ENCODE assay signal across 18 mouse cellular contexts in genomic region chr7:110706001-110706695, GRCm38 (mm10).
DNase-seq lines count a peak whose midpoint lies in the region; ATAC-seq and TF ChIP-seq lines count a peak whose summit lies in the region.
"Had no signal": no experiment of that assay in that cellular context is flagged by ENCODE, and none has a peak within 500 bp of the region (broad histone marks: within the 10 kb centered on the region; RNA-seq: fewer than 3 reads in every experiment).

No protein-coding gene starts in this region.

- no peaks in the 10 kb centered on the region for H3K79me3 ChIP-seq in C2C12 (ENCODE audit: low read depth)

- H3K4me1 ChIP-seq in heart, embryonic 11.5 days (ENCODE audit: control insufficient read depth, insufficient read depth, low read length): no peaks in the 10 kb centered on the region
- H3K4me1 ChIP-seq: forebrain, embryonic 12.5 days; neural tube, embryonic 12.5 days had no signal

- H3ac ChIP-seq in C2C12 (ENCODE audit: control insufficient read depth, insufficient read length, low read depth) (no peak overlapping the region), myocyte (ENCODE audit: control insufficient read depth, insufficient read length) (no peak overlapping the region)

- intact Hi-C loops in gastrocnemius, adult 2 months (cut with DNase I): no loop called here
- intact Hi-C loops in gastrocnemius, postnatal 14 days (cut with DNase I; ENCODE audit: low total_unique reads): no loop called here
- intact Hi-C loops in heart, postnatal 25 days (cut with DNase I): no loop called here
- intact Hi-C loops in left cerebral cortex, postnatal 36 days (cut with DNase I): no loop called here

- H3K4me3 ChIP-seq in gastrocnemius, adult 2 months: peak overlapping the region; percentile 17; the same call in 1 of the 2 replicates
- H3K4me3 ChIP-seq in heart, embryonic 11.5 days (ENCODE audit: low read depth, low read length): no peak overlapping the region
- H3K4me3 ChIP-seq in C2C12 (ENCODE audit: insufficient read depth, poor library complexity, severe bottlenecking) (no peak overlapping the region), myocyte (no peak overlapping the region)
- H3K4me3 ChIP-seq: forebrain, embryonic 12.5 days; heart, embryonic 13.5 days; left cerebral cortex, adult 2 months; limb, embryonic 12.5 days; liver, embryonic 15.5 days; neural tube, embryonic 12.5 days had no signal

- H3K27ac ChIP-seq in gastrocnemius, adult 2 months: peak overlapping the region; percentile 80
- H3K27ac ChIP-seq in heart, embryonic 11.5 days (ENCODE audit: low read depth, low read length): no peak overlapping the region
- H3K27ac ChIP-seq: forebrain, embryonic 12.5 days; heart, embryonic 13.5 days; hindbrain, embryonic 14.5 days; left cerebral cortex, adult 2 months; limb, embryonic 12.5 days; liver, embryonic 15.5 days; neural tube, embryonic 12.5 days had no signal

- no peak for TF ChIP-seq CTCF in gastrocnemius, adult 2 months (IDR thresholded peaks at IDR 0.05)
- no peak for TF ChIP-seq CTCF in C2C12 (IDR thresholded peaks at IDR 0.05; ENCODE audit: control insufficient read depth, insufficient read depth, insufficient read length)

- 73% methylated on average over 10 of the region's 10 CpGs for WGBS in heart, embryonic 11.5 days (ENCODE audit: insufficient replicate concordance)

- H3K4me2 ChIP-seq in heart, embryonic 11.5 days: no peak overlapping the region
- peak overlapping the region; percentile 25 for H3K4me2 ChIP-seq in myocyte (ENCODE audit: low read depth)
- H3K4me2 ChIP-seq: forebrain, embryonic 12.5 days; heart, embryonic 13.5 days; hindbrain, embryonic 14.5 days; limb, embryonic 12.5 days; liver, embryonic 15.5 days; neural tube, embryonic 12.5 days had no signal

- no peak for TF ChIP-seq POLR2A in myocyte (IDR thresholded peaks at IDR 0.05; ENCODE audit: insufficient read length, low read depth)

- no peak overlapping the region for H3K9ac ChIP-seq in heart, embryonic 11.5 days (ENCODE audit: low read depth, low read length)
- H3K9ac ChIP-seq: forebrain, embryonic 12.5 days; heart, embryonic 13.5 days; hindbrain, embryonic 14.5 days; limb, embryonic 12.5 days; liver, embryonic 15.5 days; neural tube, embryonic 12.5 days had no signal

- H3K36me3 ChIP-seq in heart, embryonic 11.5 days (ENCODE audit: control insufficient read depth, insufficient read depth, low read length): no peaks in the 10 kb centered on the region
- no peaks in the 10 kb centered on the region for H3K36me3 ChIP-seq in C2C12 (ENCODE audit: control insufficient read depth, insufficient read depth)
- H3K36me3 ChIP-seq in myocyte (ENCODE audit: control insufficient read depth, insufficient read depth): no peaks in the 10 kb centered on the region
- H3K36me3 ChIP-seq: forebrain, embryonic 12.5 days; heart, embryonic 13.5 days; limb, embryonic 12.5 days; liver, embryonic 15.5 days; neural tube, embryonic 12.5 days had no signal

- H3K79me2 ChIP-seq in C2C12 (ENCODE audit: control insufficient read depth, insufficient read depth) (no peaks in the 10 kb centered on the region), myocyte (ENCODE audit: control insufficient read depth, insufficient read depth) (no peaks in the 10 kb centered on the region)

- peak; percentile 68 for DNase-seq in gastrocnemius, adult 2 months
- no peak for DNase-seq in gastrocnemius, postnatal 14 days
- DNase-seq in heart, postnatal 25 days (ENCODE audit: low spot score): peak; percentile 38
- no peak for DNase-seq in left cerebral cortex, postnatal 36 days (ENCODE audit: low spot score in 2 of 2)
- DNase-seq: adrenal gland, postnatal 36 days; cerebellum, adult 9-10 months; thymus, postnatal 36 days had no signal

- no peaks in the 10 kb centered on the region for H3K27me3 ChIP-seq in heart, embryonic 11.5 days (ENCODE audit: control insufficient read depth, insufficient read depth, low read length)
- H3K27me3 ChIP-seq in C2C12 (ENCODE audit: control insufficient read depth, insufficient read depth, insufficient read length) (no peaks in the 10 kb centered on the region), myocyte (ENCODE audit: control insufficient read depth, insufficient read depth, insufficient read length) (no peaks in the 10 kb centered on the region)
- H3K27me3 ChIP-seq: forebrain, embryonic 12.5 days; limb, embryonic 12.5 days; liver, embryonic 15.5 days had no signal

- no peaks in the 10 kb centered on the region for H3K9me3 ChIP-seq in heart, embryonic 11.5 days (replicated peaks; ENCODE audit: control insufficient read depth, low read length)
- H3K9me3 ChIP-seq: limb, embryonic 12.5 days; liver, embryonic 15.5 days; neural tube, embryonic 12.5 days had no signal

- no peak for ATAC-seq in heart, embryonic 11.5 days (replicated peaks; ENCODE audit: insufficient number of reproducible peaks, low FRiP score, low TSS enrichment)
- ATAC-seq in monocyte, adult 5-6 weeks (replicated peaks; ENCODE audit: insufficient number of reproducible peaks, low FRiP score, low TSS enrichment, poor library complexity, severe bottlenecking): no peak

TF ChIP-seq in C2C12, 6 proteins besides CTCF, POLR2A, EP300 and RAD21:
- no peak for TF ChIP-seq CEBPB (IDR thresholded peaks at IDR 0.05; ENCODE audit: low read depth)
- TF ChIP-seq MYOG (IDR thresholded peaks at IDR 0.05; ENCODE audit: control insufficient read depth, extremely low read depth, insufficient read length): no peak
- TF ChIP-seq MYOD1 (IDR thresholded peaks at IDR 0.05; ENCODE audit: control insufficient read depth, insufficient read length, low read depth): no peak
- TF ChIP-seq MAX (IDR thresholded peaks at IDR 0.05): peak; percentile 15

TF ChIP-seq in myocyte, 11 proteins besides CTCF, POLR2A, EP300 and RAD21:
- TF ChIP-seq MYOD1 (IDR thresholded peaks at IDR 0.05; ENCODE audit: control insufficient read depth in 1 of 3, insufficient read length in 2 of 3, low read depth in 2 of 3): no peak
- no peak for TF ChIP-seq MYOG (IDR thresholded peaks at IDR 0.05; ENCODE audit: control insufficient read depth in 1 of 3, insufficient read depth in 1 of 3, insufficient read length in 2 of 3, low read depth in 2 of 3)
- no peak for TF ChIP-seq USF1 (IDR thresholded peaks at IDR 0.05; ENCODE audit: low read depth)
- no peak for TF ChIP-seq E2F4 (IDR thresholded peaks at IDR 0.05; ENCODE audit: insufficient read depth)
- no peak for TF ChIP-seq REST (IDR thresholded peaks at IDR 0.05; ENCODE audit: insufficient read depth, insufficient read length)
- TF ChIP-seq CEBPB (IDR thresholded peaks at IDR 0.05; ENCODE audit: insufficient read depth, poor library complexity, severe bottlenecking): no peak
- no peak for TF ChIP-seq TCF3 (IDR thresholded peaks at IDR 0.05; ENCODE audit: insufficient read length, low read depth)
- TF ChIP-seq MAX (IDR thresholded peaks at IDR 0.05; ENCODE audit: low read depth): no peak
- TF ChIP-seq TCF12 (IDR thresholded peaks at IDR 0.05; ENCODE audit: insufficient read depth, poor library complexity, severe bottlenecking): no peak
- no peak for TF ChIP-seq POLR2AphosphoS2 (IDR thresholded peaks at IDR 0.05; ENCODE audit: insufficient read length, low read depth)
- TF ChIP-seq SRF (IDR thresholded peaks at IDR 0.05; ENCODE audit: control insufficient read depth, insufficient read length, low read depth): no peak

Comparison
In these comparisons a context has a peak if more than half of its experiments do, and no peak if none do; other contexts are left out.
1. DNase-seq: peak in gastrocnemius, adult 2 months (single experiment) and heart, postnatal 25 days (single experiment); none in gastrocnemius, postnatal 14 days (single experiment) and left cerebral cortex, postnatal 36 days (0 of 2).